Mouse (Mus musculus) pancreas, adult 10 weeks (tissue): ENCODE data around the gene Pla2g4b. TPM values are rescaled to one million over a fixed set of nuclear protein-coding genes. Genes with fewer than 3 reads are reported as not detected.

ENCODE experiments used
- polyA plus RNA-seq: library from polyadenylated mRNA; stranded (reverse); fragments of 350-450 nt; fragmentation: Illumina TruSeq; extraction: RNeasy Lipid Tissue Mini Kit (QIAGEN cat#74804); gene quantifications from one replicate; pipeline ENCODE4 v1.2.3, GENCODE M21; 2015; ENCODE audit warnings: low read depth, low replicate concordance; ENCODE audit not compliant: insufficient read depth

The Pla2g4b gene
- polyA plus RNA-seq: 0.22 TPM

DNA sequence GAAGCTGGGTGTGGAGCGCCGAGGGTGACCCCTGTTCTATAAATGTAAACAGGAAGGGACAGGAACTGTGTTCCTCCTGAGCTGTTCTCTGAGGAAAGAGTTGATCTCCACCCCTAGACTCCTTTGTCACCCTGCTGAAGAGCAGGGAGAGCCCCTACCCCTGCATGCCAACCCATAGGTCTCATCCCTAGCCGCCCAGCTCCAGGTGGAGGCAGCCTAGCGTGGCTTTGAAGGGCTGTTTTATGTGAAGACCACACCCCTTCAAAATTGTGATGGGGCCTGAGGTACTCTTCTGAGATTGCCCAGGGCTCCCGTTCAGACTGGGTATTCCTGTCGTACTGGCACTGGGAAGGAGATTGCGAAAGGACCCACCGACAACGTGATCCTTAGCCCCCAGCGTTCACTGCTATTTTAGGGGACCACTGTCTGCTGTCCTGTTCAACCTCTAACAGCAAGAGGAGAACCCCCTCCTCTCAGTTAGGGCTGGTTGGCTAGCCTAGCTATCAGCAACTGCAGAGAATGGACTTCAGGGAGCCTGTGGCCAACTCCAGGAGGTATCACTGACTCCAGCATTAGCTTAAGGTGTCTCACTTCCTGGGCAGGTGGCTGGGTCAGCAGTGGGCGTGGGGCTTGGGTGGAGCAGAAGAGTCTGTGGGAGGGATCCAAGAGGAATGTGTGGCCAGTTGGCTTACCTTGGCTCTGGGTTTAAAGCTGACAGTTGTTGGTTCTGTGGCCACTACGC lies at the start of gene Pla2g4b:
Pla2g4b (plus strand) TSS at position 692 of the 742 bp plus-strand sequence.

DNA sequence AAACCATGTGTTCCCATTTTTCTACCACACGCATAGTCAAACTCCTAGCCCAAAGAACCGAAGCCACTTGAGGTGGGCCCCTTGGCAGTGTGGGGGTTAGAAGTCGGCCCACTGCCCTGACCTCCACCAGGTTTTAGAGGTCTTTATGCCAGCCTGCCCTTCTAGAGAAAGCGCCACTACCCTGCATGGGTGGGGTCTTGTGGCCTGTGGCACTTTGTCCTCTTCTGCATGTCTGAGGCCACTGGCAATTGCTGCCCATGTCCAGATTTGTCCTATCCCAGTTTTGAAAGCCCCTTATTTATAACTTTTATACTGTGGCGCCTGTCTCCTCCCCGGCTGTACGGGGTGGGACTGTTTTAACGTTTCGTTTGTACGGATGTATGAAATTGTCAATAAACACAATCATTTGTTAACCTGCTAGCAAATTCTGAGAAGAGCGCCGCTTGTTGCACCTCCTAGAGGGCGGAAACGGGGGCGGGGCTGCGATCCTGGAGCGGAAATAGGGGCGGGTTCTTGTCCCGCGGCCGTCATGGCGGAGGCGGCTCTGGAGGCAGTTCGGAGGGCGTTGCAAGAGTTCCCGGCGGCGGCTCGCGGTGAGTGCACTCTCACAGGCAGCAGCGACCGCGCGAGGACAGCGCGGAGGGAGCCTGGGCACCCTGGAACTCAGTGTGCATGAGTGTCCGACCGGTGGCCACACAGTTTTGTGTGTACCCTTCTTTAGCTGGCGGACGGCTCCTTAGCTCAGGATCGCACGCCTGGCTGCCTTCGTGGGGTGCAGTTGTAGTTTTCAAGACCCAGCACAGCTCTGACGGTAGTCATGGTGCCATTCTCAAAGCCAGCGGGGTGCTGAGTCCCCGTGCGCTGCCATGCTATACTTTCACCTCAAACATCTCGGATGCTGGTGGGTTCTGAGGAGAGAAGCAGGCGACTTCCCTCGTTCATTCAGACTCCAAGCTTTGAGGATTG lies 6.0 kb upstream of the Pla2g4b start, which contains the start of the genes Jmjd7 and Gm28042:
Jmjd7 (plus strand) TSS at position 500 of the 966 bp plus-strand sequence.
Gm28042 (plus strand) TSS at position 510 of the 966 bp plus-strand sequence.

Other genes starting within 250 kb of the Pla2g4b start
- gene Rpap1, start 245.9 kb upstream of the Pla2g4b start, polyA plus RNA-seq: 3.6 TPM
- gene Tyro3, start 235.7 kb upstream of the Pla2g4b start, polyA plus RNA-seq: 1.5 TPM
- 5.8 TPM for gene Mga, start 136.2 kb upstream of the Pla2g4b start, polyA plus RNA-seq
- 2.0 TPM for gene Mapkbp1, start 60.7 kb upstream of the Pla2g4b start, polyA plus RNA-seq
- gene Jmjd7, start 5.9 kb upstream of the Pla2g4b start, polyA plus RNA-seq: 1.7 TPM
- 1.5 TPM for gene Gm28042, start 5.9 kb upstream of the Pla2g4b start, polyA plus RNA-seq
- 25.8 TPM for gene Ehd4, start 121.2 kb downstream of the Pla2g4b start, polyA plus RNA-seq
- not detected for gene Pla2g4e, start 211.9 kb downstream of the Pla2g4b start, polyA plus RNA-seq